Mouse (Mus musculus) E14TG2a.4 (cell line): ENCODE data around the gene Efcab6.

Experiments
- H3K27me3 ChIP-seq: 2 replicates; pipeline ENCODE4 v1.6.1; 2014; ENCODE audit warnings: low read length, control low read depth; ENCODE audit not compliant: insufficient read depth
- H3K36me3 ChIP-seq: 2 replicates; pipeline ENCODE4 v1.6.1; 2014; ENCODE audit warnings: low read length, control low read depth; ENCODE audit not compliant: insufficient read depth
- H3K4me1 ChIP-seq: replicated peaks from 2 replicates; pipeline ENCODE4 v1.6.1; 2014; ENCODE audit warnings: low read depth, low read length, control low read depth
- H3K4me3 ChIP-seq: replicated peaks from 2 replicates; pipeline ENCODE4 v1.5.1; 2014; ENCODE audit warnings: mild to moderate bottlenecking, low read length
- H3K9me3 ChIP-seq: 2 replicates; pipeline ENCODE4 v1.6.1; 2014; ENCODE audit warnings: low read length, control low read depth
- CTCF ChIP-seq: conservative IDR thresholded peaks from 2 replicates; pipeline ENCODE4 v1.5.1; 2014; ENCODE audit warnings: low read length
- NANOG ChIP-seq: IDR thresholded peaks from 2 replicates; pipeline ENCODE4 v1.6.1; 2014; ENCODE audit warnings: borderline replicate concordance, low read length, mixed read lengths
- POU5F1 ChIP-seq: IDR thresholded peaks from 2 replicates; pipeline ENCODE4 v1.6.1; 2014; ENCODE audit warnings: low read length, borderline replicate concordance

Efcab6 gene

DNA sequence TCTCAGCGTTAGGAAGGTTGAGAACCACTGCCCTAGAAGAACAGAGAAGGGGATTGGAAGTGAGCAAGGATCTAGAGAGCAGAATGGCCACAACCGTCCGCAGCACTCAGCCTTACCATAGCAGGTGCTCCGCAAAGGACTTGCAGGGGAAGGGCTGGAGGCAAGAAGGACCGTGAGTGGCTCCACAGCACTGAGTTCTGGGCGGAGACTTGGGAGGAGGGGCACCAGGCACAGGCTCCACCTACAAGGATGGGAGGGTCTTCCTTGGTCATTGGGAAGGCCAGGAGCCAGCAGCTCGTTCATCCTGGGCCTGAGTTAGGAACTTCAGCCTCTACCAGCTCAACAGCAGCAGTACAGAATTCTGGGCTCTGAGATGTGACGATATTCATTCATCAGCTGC lies 7.9 kb upstream of the Efcab6 start:
- TF ChIP-seq NANOG (no peak), CTCF (no peak), POU5F1 (no peak)
- Histone ChIP-seq H3K9me3 (no peaks in the 10 kb centered on the region), H3K4me3 (no peak overlapping the region), H3K27me3 (peaks cover 15% of the 10 kb centered on the region), H3K4me1 (peaks cover 79% of the 10 kb centered on the region), H3K36me3 (peaks cover 5% of the 10 kb centered on the region; the same call in 1 of the 2 replicates)

- peaks cover 15% of the 10 kb centered on the region for H3K27me3 ChIP-seq
- TF ChIP-seq NANOG = no peak
- no peak for TF ChIP-seq POU5F1
- peak; percentile 62 for TF ChIP-seq CTCF
- H3K9me3 ChIP-seq = no peaks in the 10 kb centered on the region
- H3K36me3 ChIP-seq = peaks cover 5% of the 10 kb centered on the region; the same call in 1 of the 2 replicates
- no peak overlapping the region for H3K4me3 ChIP-seq
- H3K4me1 ChIP-seq = peaks cover 80% of the 10 kb centered on the region
These were observed 7.0 kb upstream of the Efcab6 start for GRCm38 (mm10) chr15:84072226-84072625.

GRCm38 (mm10) chr15:84070116-84070676 lies 5.0 kb upstream of the Efcab6 start:
- Histone ChIP-seq H3K36me3 (no peaks in the 10 kb centered on the region), H3K9me3 (no peaks in the 10 kb centered on the region), H3K4me1 (peaks cover 60% of the 10 kb centered on the region), H3K27me3 (peaks cover 15% of the 10 kb centered on the region), H3K4me3 (peak overlapping the region; percentile 53)
- TF ChIP-seq POU5F1 (no peak), CTCF (no peak), NANOG (no peak)

DNA sequence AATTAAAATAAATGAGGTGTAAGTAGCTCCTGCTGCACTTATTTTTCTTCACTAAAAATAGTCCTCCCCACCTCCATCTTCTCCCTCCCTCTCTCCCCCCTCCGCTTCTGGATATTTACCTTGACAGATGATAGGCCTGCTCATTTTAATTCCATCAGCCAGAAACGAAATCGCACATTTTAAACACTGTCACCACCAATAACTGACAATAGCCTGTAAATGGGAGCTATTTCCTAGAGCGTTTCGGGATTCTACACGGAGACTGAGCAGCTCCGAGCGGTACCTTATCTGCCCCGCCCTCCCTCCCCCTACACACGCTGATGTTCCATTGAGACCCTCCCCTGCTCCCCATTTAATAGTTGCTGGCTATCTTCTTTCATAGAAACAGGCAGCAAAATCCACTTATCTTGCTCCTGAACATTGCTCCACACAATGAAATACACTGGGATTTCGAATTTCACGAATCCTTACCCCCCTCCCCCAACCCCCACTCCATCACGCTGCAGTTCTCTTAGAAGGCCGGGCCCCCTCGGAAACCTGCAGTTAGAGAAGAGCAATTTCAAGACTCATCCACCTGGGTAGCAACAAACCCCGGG lies 4.4 kb upstream of the Efcab6 start:
- Histone ChIP-seq H3K4me3 (peak overlapping the region; percentile 53), H3K36me3 (no peaks in the 10 kb centered on the region), H3K4me1 (peaks cover 57% of the 10 kb centered on the region), H3K9me3 (no peaks in the 10 kb centered on the region), H3K27me3 (peaks cover 15% of the 10 kb centered on the region)
- no peak for TF ChIP-seq CTCF

DNA sequence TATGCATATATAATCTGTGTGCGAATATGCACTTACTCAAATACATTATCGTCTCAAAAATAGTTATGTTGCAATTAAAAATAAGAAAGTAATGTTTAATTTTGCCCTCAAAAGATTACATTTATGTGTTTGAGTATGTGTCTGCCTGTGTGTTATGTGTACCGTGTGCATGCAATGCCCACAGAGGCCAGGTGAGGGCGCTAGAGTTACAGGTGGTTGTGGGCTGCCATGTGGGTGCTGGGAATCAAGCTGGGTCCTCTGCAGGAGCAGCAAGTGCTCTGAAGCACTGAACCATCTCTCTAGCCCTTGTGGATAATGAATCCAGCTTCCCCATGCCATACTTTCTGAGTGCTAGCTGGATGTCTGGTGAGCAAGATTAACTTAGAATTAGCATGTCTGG lies 522 bp upstream of the Efcab6 start:
- Histone ChIP-seq H3K27me3 (peaks cover 10% of the 10 kb centered on the region; the same call in 1 of the 2 replicates), H3K36me3 (no peaks in the 10 kb centered on the region), H3K4me1 (peaks cover 50% of the 10 kb centered on the region), H3K4me3 (no peak overlapping the region), H3K9me3 (no peaks in the 10 kb centered on the region)
- TF ChIP-seq CTCF = peak; percentile 95
- no peak for TF ChIP-seq POU5F1

DNA sequence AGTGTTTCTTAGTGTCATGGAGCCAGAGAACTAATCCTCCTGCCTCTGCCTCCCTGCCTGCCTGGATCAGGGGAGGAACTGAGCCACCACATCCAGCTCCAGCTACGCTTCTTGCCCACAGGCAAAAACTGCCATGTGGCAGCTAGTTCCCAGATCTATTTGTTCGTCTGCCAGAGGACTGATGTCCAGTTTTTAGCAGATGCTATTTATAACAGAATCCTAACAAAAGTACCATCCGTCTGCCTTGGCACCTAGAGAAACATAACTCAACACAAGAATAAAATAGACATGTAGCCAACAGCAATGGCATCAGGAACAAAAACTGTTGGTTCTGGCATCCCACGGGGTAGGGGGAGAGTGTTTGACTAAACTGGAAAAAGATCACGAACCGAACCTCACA lies 6.3 kb downstream of the Efcab6 start:
- Histone ChIP-seq H3K27me3 (peaks cover 14% of the 10 kb centered on the region), H3K36me3 (no peaks in the 10 kb centered on the region), H3K9me3 (no peaks in the 10 kb centered on the region), H3K4me3 (no peak overlapping the region), H3K4me1 (peaks cover 19% of the 10 kb centered on the region)
- TF ChIP-seq NANOG = no peak
- no peak for TF ChIP-seq POU5F1
- no peak for TF ChIP-seq CTCF

GRCm38 (mm10) chr15:84056083-84056482 lies 9.1 kb downstream of the Efcab6 start:
- no peak for TF ChIP-seq POU5F1
- no peak for TF ChIP-seq NANOG
- TF ChIP-seq CTCF = peak; percentile 90
- no peak overlapping the region for H3K4me3 ChIP-seq
- H3K9me3 ChIP-seq = no peaks in the 10 kb centered on the region
- H3K4me1 ChIP-seq = peaks cover 12% of the 10 kb centered on the region
- no peaks in the 10 kb centered on the region for H3K36me3 ChIP-seq
- H3K27me3 ChIP-seq = peaks cover 14% of the 10 kb centered on the region

GRCm38 (mm10) chr15:84053859-84054258 lies 11.3 kb downstream of the Efcab6 start:
- Histone ChIP-seq H3K4me1 (peaks cover 24% of the 10 kb centered on the region), H3K27me3 (peaks cover 14% of the 10 kb centered on the region), H3K9me3 (no peaks in the 10 kb centered on the region), H3K36me3 (no peaks in the 10 kb centered on the region), H3K4me3 (peak overlapping the region; percentile 43; the same call in 1 of the 2 replicates)
- TF ChIP-seq CTCF = peak; percentile 86
- no peak for TF ChIP-seq NANOG

- TF ChIP-seq POU5F1 (no peak), CTCF (no peak), NANOG (no peak)
- H3K9me3 ChIP-seq = no peaks in the 10 kb centered on the region
- peaks cover 14% of the 10 kb centered on the region for H3K27me3 ChIP-seq
- H3K4me3 ChIP-seq = no peak overlapping the region
- H3K36me3 ChIP-seq = no peaks in the 10 kb centered on the region
- H3K4me1 ChIP-seq = peaks cover 25% of the 10 kb centered on the region
These were observed 11.9 kb downstream of the Efcab6 start for GRCm38 (mm10) chr15:84053240-84053639.
